Mouse (Mus musculus): Measurements from ENCODE around the gene Prune2. TPM values are rescaled to one million over a fixed set of nuclear protein-coding genes. Genes with fewer than 3 reads are reported as not detected.
"Not testable (repeated sequence)": the region's sequence is repeated elsewhere in the genome, so short reads cannot be mapped to it uniquely, and the experiment has no call there.

Prune2 gene
- polyA plus RNA-seq, 3 experiments from 2014 or later: 0.05 to 0.26 (median 0.26) TPM

- no peak for ATAC-seq
Observed at GRCm38 (mm10) chr19:17136677-17137460, 181.0 kb downstream of the Prune2 start.

DNA sequence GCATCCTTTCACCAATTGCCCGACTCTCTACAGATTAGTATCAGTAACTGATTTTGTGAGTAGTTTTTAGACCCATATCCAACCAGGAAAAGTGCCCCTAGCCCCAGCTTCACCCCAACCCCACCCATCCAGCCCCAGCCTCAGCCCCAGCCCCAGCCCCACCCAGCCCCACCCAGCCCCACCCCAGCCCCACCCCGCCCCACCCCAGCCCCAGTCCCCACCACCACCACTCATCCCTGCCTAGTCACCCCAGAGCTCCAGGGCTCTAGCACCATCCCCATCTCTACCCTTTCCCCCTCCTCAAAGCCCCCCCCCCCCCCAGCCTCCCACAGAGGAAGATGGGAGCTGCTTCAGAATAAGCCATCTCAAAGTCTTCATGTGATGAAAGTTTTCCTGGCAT, 181.7 kb downstream of the Prune2 start:
- no peak for ATAC-seq

GRCm38 (mm10) chr19:17138144-17138915, 182.4 kb downstream of the Prune2 start:
- ATAC-seq: no peak

DNA sequence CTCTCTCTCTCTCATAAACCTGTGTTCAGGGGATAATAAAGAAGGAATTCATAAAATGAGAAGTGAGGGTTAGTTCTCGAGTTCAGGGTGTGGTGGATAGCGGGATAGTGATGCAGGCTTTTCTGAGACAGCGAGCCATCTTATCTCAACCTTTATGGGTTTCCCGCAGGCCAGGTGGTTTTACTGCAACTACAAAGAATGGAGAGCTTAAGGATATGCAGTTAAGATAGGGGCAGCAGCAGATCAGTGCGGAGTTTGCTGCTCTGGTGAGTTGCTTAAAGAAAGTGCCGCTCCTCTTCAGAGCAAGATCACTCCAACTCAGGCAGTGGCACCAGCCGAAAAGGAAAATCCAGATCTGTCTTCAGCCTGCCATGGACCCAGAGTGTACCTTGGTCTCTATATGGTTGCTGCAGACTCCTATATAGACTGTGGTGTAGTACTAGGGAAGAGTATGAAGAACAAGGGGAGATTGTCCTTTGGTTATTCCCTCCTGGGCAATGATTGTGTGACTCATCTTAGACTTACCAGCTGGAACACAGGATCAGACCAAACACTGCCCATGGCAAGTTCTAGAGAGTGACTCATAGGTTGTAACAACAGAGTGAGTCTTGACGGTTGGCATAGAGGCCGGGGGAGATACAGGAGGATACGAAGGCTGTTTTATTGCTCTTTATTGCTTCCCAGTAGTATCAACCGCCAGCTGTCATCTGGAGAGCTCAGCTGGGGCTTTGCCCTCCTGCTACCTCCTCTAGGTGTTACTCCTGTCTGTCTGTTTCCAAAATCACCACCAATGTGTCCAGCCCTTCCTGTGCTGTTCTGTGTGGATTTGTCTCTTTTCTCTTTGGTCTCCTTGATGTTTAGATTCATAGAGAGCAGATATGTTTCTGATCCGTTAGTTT, 184.3 kb downstream of the Prune2 start:
- no peak for ATAC-seq

DNA sequence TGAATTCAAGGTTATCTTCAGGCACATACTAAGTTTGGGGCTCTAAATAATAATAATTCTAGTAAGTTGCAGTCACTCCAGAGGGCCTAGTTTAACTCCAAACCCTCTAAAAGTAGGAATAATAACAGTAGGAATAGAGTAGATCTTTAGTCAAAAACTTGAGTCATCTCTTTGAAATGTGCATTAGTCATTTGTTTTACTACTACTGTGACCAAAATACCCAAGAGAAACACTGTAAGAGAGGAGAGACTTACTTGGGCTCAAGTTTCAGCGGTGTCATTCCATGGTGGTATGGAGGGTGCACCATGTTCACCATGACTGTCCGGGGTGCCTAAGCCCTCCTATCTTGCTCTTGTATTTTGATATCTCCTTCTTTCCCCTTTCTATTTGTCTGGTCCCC, 187.3 kb downstream of the Prune2 start:
- ATAC-seq: no peak

GRCm38 (mm10) chr19:17144205-17144604, 188.3 kb downstream of the Prune2 start:
- ATAC-seq: no peak

GRCm38 (mm10) chr19:17150064-17150463, 194.1 kb downstream of the Prune2 start:
- no peak for ATAC-seq

GRCm38 (mm10) chr19:17151781-17152180, 195.9 kb downstream of the Prune2 start:
- no peak for ATAC-seq

DNA sequence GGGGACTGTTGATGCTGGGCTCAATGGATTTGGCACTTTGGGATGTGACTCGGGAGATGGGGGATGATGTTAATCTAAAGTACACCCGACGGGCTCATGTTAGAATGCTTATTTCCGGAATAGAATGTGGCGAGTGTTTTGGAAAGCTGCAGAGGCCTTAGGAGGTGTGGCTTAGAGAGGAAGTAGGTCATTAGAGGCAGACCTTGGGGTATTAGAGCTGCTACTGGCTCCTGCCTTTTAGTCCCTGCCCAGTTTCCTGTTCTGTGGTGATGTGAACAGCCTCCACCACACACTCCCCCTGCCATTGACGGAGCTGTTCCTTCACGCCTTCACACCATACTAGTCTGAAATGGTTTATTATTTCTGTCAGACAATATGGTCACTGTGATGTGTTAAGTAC, 196.5 kb downstream of the Prune2 start:
- ATAC-seq: no peak

GRCm38 (mm10) chr19:17153911-17154639, 198.2 kb downstream of the Prune2 start:
- no peak for ATAC-seq

DNA sequence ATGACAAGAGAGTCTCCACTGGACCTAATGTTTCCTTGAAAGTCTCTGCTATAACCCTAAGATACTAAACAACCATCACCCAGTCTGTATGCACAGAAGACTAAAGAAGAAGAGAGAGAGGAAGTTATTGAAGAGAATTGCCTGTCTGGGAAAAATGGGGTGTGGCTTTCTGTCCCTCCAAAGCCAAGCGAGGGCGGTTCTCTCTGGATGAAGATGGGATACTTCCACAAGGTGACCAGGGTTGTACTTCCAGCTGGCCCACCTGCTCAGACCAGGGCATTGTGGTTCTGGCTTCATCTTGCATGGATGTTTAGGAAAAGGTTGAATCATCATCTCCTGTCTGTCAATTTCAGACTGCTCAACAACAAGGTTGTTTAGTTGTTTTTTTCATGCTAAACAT, 199.3 kb downstream of the Prune2 start:
- ATAC-seq: no peak

DNA sequence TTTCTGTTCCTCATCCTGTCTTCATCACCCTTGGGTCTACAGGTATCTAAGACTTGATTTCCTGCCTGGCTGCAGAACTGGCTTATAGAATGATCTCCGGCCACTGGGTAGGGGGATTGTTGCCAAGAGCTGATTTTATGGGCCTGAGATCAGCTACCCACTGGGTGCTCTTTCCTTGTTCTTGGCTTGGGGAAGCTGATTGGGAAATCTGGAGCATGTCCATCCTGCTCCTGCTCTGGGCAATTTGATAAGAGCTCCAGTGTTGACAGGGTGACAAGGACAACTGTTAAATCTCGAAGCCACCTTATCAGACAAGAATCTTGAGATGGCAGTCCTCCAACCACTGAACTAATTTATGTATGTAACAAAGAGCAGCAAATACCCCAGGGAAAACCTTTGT, 203.8 kb downstream of the Prune2 start:
- no peak for ATAC-seq

DNA sequence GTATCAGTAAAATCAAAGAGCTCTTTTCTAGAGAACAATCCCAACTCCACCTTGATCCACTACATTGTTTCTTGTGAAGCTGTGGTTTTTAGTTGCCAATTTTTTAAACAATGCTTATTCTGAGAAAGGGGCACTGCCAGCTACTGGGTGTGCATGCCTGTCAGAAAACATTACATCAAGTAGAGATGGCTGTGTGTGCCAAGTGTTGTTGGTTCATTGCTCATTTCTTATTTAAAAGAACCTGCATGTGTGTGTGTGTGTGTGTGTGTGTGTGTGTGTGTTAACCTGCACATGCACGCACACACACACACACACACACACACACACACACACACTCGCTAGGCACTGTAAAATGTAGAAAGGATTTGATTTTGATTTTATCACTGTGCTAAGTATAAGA, 204.3 kb downstream of the Prune2 start:
- no peak for ATAC-seq

GRCm38 (mm10) chr19:17163511-17163953, 207.6 kb downstream of the Prune2 start:
- peak; percentile 43 for ATAC-seq

GRCm38 (mm10) chr19:17166288-17166687, 210.4 kb downstream of the Prune2 start:
- no peak for ATAC-seq

DNA sequence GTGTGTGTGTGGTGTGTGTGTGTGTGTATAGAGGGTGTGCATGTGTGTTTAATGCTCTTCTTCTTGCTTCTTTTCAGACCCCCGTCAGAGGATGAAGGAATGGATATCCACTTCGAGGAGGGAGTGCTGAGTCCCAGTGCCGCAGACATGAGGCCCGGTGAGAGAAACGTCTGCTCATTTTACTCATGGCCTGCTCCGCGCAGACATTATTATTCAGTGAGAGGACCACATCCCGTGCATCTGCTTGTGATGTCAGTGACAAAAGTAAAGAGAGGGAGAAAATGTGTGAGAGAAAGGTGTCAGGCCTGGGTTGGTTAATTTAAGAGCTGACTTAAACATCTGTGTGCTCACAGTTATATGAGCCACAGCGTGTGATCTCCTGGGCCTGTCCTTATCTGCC, 212.3 kb downstream of the Prune2 start:
- no peak for ATAC-seq

DNA sequence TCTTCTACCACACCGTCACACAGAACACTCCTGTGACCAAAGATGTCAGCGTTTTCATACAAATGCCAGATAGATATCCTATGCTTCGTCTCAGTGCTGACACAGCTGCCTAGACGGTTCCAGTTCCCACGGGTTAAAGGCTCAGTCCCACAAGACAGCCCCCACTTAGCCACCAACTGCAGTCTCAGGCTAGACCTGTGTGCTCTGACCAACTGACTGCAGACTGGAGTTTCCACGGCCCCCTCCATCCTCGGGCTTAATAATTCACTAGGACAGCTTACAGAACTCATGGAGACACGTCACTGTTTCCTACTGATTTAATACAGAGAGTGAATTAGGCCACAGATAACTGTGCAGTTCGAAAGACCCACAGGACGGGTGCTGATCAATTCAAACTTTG, 213.8 kb downstream of the Prune2 start:
- no peak for ATAC-seq

- not testable (repeated sequence) for ATAC-seq
Observed at GRCm38 (mm10) chr19:17174501-17174900, 218.6 kb downstream of the Prune2 start.

DNA sequence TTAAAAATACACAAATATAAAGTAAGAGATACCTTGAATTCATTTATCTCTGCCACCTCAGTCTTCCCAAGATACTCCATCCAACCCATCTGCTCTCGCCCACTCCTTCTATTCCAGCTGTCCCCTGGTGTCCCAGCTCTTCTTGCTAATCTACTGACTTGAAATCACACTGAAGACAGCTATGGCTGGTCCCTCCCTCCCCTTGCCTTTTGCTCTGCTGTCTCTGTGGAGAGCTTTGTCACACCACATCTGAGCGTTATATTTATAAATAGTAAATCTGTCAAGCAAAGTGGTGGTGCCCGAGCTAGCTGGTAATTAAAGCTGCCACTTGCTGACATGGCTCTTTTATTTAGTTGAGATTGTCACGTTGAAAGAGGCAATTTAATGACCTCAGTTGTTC, 224.6 kb downstream of the Prune2 start:
- ATAC-seq: no peak

DNA sequence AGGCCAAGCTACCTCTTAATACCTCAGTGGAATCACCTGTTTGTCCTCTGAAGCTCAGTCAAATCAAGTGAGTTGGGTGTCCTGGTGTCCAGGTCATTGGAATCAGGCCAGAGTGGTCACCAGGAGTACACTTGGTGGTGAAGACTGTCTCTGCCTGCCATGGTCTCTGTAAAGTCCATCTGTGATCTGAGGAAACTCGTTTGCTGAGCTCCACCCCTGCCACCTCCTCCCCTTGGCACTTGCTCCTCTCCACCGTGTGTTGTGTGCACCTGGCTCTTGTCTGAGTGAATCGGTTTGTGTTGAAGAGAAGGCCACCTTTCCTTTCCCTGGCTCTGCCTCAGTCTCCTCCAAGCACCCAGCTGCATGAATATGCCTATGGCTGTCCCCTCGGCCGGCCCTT, 238.8 kb downstream of the Prune2 start:
- no peak for ATAC-seq

DNA sequence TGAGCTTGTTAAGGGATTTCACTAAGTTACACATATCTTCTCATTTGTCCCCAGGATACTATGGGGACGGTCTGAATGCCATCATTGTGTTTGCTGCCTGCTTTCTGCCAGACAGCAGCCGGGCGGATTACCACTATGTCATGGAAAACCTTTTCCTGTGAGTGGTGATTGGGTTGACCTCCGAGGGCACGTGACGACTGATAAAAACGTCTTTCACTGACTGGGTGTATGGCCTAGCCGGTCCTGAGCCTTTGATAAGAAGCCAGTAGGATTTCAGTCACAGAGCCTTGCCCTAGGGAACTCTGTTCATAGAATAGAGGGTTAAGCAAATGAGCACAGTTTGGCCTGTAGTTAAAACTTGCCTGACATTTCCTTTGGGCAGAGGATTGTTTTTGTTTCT, 243.1 kb downstream of the Prune2 start:
- ATAC-seq: no peak

GRCm38 (mm10) chr19:17207141-17207540, 251.2 kb downstream of the Prune2 start:
- no peak for ATAC-seq
